Mouse (Mus musculus) gastrocnemius, adult 2 months (tissue): Measurements from ENCODE around the gene Nkain2. TPM values are rescaled to one million over a fixed set of nuclear protein-coding genes. Genes with fewer than 3 reads are reported as not detected.
"Not testable (repeated sequence)": the region's sequence is repeated elsewhere in the genome, so short reads cannot be mapped to it uniquely, and the experiment has no call there.

Experiments
- DNase-seq: peaks from one replicate; pipeline ENCODE4 v3.0.0; 2022
- H3K27ac ChIP-seq: fragments of 200-600 bp; 2 replicates; pipeline ENCODE4 v1.8.1; 2022; ENCODE audit warnings: mild to moderate bottlenecking
- H3K4me3 ChIP-seq: fragments of 200-600 bp; 2 replicates; pipeline ENCODE4 v1.8.1; 2022; ENCODE audit warnings: mild to moderate bottlenecking, moderate library complexity
- CTCF ChIP-seq: fragments of 200-600 bp; IDR thresholded peaks from 2 replicates; pipeline ENCODE4 v1.8.1; 2022; ENCODE audit warnings: antibody characterized with exemption, mild to moderate bottlenecking, moderate library complexity
- intact Hi-C: fragments of 180-260 bp; cut with DNase I; formaldehyde crosslinking; loops from one replicate; pipeline ENCODE4 v1.15.1; 2025
- total RNA-seq, 2 experiments: library from RNA; stranded (reverse); gene quantifications; 2 replicates each; pipeline ENCODE4 v1.2.3; 2021

Gene Nkain2
- total RNA-seq, 2 experiments from 2014 or later, result 0.22 to 0.26 TPM

DNA sequence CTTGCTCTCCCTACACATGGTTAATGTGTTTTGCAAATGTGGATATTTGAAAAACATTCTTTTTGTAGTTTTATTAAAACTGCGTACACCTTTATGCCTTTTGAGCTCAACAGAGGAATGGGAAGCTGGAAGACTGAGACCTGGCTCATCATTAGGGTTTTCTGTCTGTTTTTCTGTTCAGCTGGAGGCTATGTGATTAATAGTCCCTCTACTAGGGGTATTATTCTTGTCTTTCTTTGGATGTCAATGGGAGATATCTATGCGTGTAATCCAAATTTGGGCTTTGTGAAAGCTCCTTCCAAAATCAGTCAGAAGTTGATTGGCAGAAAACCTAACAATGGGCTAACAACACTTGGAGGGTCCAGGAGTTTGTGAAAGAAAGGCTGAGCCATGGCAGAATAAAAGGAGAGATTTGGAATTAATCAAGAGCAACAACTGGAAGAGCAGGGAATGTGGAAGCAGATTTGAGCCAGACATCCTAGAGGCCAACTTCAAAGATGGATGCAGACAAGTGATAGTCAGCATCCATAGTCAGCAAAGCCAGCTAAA, 943.0 kb downstream of the Nkain2 start:
- DNase-seq, result no peak
- no peak overlapping the region for H3K27ac ChIP-seq
- intact Hi-C loops, result no loop called here
- no peak overlapping the region for H3K4me3 ChIP-seq
- TF ChIP-seq CTCF, result no peak

DNA sequence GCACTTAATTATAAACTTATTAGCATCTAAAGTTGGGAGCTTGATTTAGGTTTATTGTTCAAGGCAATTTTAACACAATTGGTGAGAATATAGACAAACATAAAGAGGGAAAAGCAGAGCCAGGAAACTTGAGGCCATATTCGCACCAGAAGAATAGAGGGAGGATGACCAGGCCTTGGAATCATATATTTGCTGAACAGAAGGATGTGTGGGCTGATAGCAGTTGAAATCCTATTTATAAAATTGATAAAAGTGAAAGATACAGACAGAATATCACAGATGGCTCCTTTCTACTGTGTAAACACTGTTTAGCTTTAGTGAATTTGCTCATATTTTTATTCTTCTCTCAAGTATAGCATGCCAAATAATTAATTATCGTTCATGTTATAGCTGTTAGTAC, 958.3 kb downstream of the Nkain2 start:
- Histone ChIP-seq H3K4me3 (no peak overlapping the region), H3K27ac (no peak overlapping the region)
- DNase-seq, result no peak
- no peak for TF ChIP-seq CTCF
- intact Hi-C loops, result no loop called here

DNA sequence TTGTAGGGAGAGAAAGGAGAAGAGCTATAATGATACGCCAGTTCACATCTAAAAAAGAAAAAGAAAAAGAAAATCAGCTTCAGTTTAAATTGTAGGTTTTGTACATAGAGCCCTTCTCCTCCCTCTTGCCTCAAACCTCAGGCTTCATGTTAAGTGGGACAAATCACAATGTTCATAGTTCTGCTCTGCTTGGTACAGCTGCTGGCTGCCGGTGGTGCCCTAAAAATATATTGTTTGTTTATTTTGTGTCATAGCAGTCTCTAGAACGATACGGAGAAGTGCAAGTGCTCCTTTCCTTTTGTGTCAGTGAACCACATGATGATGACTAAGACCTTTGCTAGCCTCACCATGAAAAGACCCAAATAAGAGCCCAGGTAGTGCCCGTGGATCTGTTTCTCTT, 962.6 kb downstream of the Nkain2 start:
- Histone ChIP-seq H3K4me3 (no peak overlapping the region), H3K27ac (no peak overlapping the region)
- no peak for DNase-seq
- intact Hi-C loops, result no loop called here
- no peak for TF ChIP-seq CTCF

DNA sequence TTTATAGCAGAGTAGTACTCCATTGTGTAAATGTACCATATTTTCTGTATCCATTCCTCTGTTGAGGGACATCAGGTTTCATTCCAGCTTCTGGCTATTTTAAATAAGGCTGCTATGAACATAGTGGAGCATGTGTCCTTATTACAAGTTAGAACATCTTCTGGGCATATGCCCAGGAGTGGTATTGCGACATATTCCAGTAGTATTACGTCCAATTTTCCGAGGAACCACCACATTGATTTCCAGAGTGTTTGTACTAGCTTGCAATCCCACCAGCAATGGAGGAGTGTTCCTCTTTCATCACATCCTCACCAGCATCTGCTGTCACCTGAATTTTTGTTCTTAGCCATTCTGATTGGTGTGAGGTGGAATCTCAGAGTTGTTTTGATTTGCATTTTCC, 969.4 kb downstream of the Nkain2 start:
- intact Hi-C loops, H3K27ac ChIP-seq, DNase-seq, H3K4me3 ChIP-seq: not testable (repeated sequence)

DNA sequence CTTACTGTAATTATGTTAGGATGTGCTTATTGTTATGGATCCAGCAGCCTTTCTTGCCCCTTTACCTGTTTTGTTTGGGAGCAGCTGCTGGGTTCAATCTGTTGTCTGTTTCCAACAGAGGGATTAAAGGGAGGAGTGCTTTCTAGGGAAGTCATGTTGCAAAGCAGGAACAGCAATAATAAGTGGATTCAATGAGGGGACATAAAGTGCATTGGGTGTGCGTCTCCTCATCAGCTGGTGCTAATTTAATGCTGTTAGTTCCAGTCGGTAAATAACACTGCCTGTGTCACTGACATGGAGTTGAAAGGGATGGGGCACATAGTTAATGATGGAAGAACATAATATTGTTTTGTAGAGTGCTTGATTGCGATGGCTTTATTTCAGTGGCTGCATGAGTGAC, 982.8 kb downstream of the Nkain2 start:
- no peak for DNase-seq
- intact Hi-C loops, result no loop called here
- Histone ChIP-seq H3K4me3 (no peak overlapping the region), H3K27ac (no peak overlapping the region)
- TF ChIP-seq CTCF, result no peak

DNA sequence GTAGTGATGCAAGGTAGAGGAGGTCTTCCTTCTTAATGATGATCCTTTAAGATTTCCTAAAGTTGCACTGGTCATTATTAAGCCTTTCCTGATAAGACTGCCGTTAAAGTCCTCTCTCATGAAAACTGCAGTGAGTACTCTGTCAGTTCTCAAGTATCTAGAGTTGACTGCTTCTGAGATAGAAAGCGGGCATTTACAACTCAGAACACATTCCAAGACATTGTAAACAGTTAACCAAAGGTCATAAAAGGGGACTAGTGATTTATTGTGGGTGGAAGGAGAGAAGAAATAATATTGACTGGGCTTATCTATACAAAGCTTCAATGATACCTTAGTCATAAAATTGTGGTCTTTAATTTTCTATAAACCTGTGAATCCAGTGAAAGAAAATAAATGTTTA, 990.8 kb downstream of the Nkain2 start:
- no peak for DNase-seq
- no peak overlapping the region for H3K27ac ChIP-seq
- no peak for TF ChIP-seq CTCF
- intact Hi-C loops, result no loop called here
- H3K4me3 ChIP-seq, result no peak overlapping the region

DNA sequence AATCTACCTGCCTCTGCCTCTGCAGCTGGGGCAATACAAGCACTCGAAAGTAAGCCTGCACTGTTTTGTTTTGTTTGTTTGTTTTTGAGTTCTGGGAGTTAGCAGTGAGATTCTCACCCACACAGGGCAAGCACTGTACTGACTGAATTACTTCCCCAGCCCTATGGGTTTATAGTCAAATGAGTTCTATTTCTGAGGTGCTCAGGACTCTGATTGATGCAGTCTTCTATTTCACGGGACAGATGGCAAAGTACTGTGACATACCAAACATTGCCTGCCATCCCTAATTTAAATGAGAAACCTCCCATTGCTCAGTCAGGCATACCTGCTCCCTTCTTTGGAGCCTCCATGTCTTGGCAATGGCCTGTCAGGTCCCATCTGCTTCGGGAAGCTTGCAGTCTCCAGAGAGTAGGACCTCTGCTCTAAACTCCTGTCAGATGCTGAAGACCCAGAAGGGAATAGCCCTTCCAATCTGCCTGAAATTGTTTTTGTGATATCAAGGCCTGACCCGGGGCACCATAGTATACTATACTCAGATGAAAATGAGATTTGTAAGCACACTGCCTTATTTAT, 1016.9 kb downstream of the Nkain2 start:
- Histone ChIP-seq H3K27ac (no peak overlapping the region), H3K4me3 (no peak overlapping the region)
- no peak for DNase-seq
- no peak for TF ChIP-seq CTCF
- intact Hi-C loops, result no loop called here

DNA sequence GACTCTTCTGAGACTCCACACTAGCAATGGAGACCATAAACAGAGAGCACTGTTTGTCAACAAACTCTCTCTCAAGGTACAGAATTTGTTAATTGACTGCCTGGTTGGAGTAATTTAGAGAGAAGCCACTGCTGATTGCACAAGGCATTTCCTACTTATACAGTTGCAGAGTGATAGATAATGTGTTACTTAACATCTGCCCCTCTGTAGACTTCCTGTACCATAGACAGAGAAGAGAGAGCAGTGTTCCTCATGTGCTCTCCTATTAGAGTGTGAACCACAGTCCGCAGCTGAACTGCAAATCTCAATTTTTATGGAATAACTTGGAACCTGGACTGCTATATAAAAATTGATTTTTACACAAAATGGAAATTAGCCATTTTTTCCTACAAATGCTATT, 1022.0 kb downstream of the Nkain2 start:
- Histone ChIP-seq H3K27ac (no peak overlapping the region), H3K4me3 (no peak overlapping the region)
- no peak for TF ChIP-seq CTCF
- DNase-seq, result no peak
- intact Hi-C loops, result no loop called here

DNA sequence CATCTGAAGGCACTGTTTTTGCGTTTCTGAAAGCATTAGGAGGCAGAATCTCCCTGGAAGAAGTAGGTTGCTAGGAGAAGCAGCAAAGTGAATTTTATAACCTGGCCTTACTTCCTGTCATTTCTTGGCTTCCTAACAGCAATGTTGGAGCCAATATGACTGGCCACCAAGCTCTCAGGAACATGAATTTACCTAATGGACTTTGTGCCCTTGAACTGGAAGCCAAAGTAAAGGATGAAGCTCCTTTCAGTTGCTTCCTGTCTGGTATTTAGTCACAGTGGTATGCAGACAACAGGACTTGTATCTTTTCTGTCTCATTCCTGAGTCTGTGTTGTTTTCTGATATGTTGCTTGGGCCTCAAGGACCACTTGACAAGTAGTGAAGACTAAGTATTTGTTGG, 1063.2 kb downstream of the Nkain2 start:
- Histone ChIP-seq H3K4me3 (no peak overlapping the region), H3K27ac (no peak overlapping the region)
- DNase-seq, result no peak
- no peak for TF ChIP-seq CTCF
- intact Hi-C loops, result no loop called here

DNA sequence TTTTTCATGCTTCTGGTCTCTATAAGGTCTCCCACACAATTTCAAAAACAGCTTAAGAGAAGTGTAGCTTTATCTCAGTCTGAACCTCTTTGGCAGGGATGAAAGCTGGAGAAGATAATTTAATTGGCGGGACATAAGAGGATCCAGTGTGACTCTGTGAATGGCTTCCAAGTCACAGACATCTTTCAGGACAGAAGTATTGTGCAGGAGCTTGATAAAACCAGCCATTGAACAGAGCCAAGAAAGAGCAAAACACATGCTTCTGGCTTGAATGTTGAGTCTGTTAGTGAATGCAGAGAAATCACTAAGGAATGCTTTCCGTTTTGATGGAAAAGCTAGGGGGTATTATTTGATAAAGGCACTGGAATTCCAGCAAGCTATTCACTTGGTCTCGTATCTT, 1077.7 kb downstream of the Nkain2 start:
- DNase-seq, result no peak
- intact Hi-C loops, result no loop called here
- TF ChIP-seq CTCF, result no peak
- Histone ChIP-seq H3K4me3 (no peak overlapping the region), H3K27ac (no peak overlapping the region)

DNA sequence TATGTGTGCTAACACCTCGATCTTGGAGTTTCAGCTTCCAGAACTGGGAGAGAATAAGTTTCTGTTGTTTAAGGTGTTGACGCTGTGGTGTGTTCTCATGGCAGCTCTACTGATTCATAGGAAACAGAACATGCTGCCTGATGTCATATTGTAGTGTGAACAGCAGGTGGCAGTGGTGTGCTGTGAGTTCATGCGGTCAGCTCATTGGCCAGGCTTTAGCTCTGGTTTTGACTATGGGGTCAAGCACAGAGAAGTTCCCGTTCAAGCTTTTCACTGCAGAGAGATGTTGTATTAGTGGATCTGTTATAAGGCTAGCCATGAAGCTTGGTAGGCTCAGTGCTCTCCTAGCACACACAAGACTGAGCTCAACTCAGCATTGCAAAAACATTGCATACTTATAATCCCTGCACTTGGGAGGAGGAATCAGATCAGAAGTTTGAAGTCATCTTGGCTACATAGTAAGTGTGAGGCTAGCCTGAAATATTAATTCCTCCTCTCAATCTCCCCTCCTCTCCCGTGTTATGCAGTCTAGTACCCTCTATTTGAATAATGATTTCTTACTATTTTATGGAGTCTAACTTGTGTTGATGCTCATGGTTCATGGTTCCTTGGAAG, 1147.7 kb downstream of the Nkain2 start:
- Histone ChIP-seq H3K27ac (no peak overlapping the region), H3K4me3 (no peak overlapping the region)
- peak; percentile 71 for TF ChIP-seq CTCF
- DNase-seq, result peak; percentile 37
- intact Hi-C loops, result no loop called here

DNA sequence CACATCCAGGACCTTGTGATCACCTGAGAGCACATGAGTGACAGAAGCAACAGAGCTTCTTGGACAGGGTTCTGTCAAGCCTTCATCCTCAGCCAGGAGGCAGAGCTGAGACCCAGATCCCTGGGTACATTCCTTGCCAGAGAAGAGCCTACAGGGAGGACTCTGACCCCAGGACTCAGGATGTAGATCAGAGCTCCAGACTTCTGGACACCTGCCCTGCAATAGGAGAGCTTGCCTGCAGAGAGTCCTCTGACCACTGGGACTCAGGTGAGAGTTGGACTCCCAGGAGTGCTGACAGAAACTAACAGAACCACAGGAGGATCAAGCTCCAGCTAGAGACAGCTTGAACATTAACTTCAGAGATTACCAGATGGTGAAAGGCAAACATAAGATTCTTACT, 1162.2 kb downstream of the Nkain2 start:
- DNase-seq, result no peak
- no peak for TF ChIP-seq CTCF
- intact Hi-C loops, result no loop called here
- Histone ChIP-seq H3K4me3 (no peak overlapping the region), H3K27ac (no peak overlapping the region)

DNA sequence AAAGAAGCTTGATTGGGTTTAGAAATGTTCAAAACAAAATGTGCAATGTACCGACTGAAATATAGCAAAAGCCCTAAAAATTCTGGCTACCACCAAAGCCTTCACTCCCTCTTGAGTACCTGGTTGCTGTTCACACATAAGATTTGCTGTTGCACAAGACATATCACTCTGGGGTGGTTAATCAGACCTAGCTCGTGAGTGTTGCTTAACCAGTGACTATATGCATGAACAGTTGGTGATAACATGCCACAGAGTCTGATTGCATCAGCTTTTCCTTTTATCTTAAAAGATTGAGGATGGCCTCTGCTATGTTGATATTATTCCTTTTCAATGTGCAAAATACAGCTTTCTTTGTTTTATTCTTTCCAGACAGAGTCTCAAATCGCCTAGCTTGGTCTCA, 1243.0 kb downstream of the Nkain2 start:
- intact Hi-C loops, result no loop called here
- H3K4me3 ChIP-seq, result no peak overlapping the region
- DNase-seq, result no peak
- H3K27ac ChIP-seq, result no peak overlapping the region
- no peak for TF ChIP-seq CTCF

DNA sequence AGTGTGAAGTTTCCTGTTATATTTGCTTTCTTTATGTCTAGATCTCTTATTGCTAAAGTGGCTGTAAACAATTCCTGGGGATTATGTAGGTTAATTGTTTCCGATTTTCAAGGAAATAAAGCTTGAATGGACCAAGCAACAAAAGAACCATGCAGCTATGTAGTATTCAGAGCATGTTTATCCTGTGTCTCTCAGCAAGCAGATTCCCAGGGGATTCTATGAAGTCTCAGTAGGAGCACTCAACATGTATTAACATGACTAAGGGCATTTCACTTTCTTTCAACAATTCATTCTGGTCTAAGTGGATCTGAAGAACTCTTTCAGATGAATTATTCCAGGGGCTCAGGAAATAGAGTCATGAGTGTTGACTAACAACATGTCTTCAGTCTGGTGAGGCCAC, 1244.2 kb downstream of the Nkain2 start:
- intact Hi-C loops, result no loop called here
- no peak overlapping the region for H3K27ac ChIP-seq
- no peak overlapping the region for H3K4me3 ChIP-seq
- TF ChIP-seq CTCF, result no peak
- DNase-seq, result no peak

Other genes starting within 250 kb of the Nkain2 start
- 1,000 to 10,000 TPM; 1,230 to 1,409 TPM for gene Trdn, start 190.1 kb upstream of the Nkain2 start, total RNA-seq